Mouse (Mus musculus) MN1 (cell line): ENCODE data around the gene Vmn1r177.
"Not testable (repeated sequence)": the region's sequence is repeated elsewhere in the genome, so short reads cannot be mapped to it uniquely, and the experiment has no call there.

Experiments
- DNase-seq: peaks from one replicate; pipeline ENCODE4 v3.0.0-alpha.2; 2016; ENCODE audit warnings: low spot score

The Vmn1r177 gene

GRCm38 (mm10) chr7:23866349-23866748 lies at the start of gene Vmn1r177:
Gene Vmn1r177 (minus strand): TSS chr7:23866449.
- DNase-seq: not testable (repeated sequence)

- no peak for DNase-seq
Measured at GRCm38 (mm10) chr7:23891709-23892108, 25.5 kb upstream of the Vmn1r177 start, which contains the start of gene Vmn1r178. Gene Vmn1r178 (plus strand): TSS chr7:23892009.

- DNase-seq: not testable (repeated sequence)
Measured at GRCm38 (mm10) chr7:23876918-23877317, 10.7 kb upstream of the Vmn1r177 start.

GRCm38 (mm10) chr7:23837272-23837671 lies 29.0 kb downstream of the Vmn1r177 start, which contains the start of gene Vmn1r176:
Gene Vmn1r176 (minus strand): TSS chr7:23837372.
- DNase-seq: not testable (repeated sequence)
